Mouse (Mus musculus): ENCODE measurements around the gene Cobl.

Gene Cobl

DNA sequence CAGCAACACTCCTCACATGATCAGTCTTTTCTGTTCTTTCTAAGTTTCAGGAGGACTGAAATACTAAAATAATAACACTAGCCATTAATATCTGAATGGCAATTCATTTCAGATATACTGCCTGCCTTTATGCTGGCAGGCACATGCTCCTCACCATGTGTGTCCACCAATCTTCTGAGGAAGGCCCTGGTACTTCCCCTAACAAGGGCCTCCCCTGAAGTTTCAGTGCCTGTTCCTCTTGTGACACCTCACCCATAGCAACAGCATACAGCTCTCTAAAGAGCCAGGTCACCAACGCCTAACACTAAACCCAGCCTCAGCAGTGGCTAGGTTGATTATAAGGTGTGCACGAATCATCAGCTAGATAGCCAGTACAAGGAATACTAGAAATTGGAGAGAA, 20.5 kb downstream of the Cobl start:
- no peak for DNase-seq (ENCODE audit: low spot score in 2 of 2)

DNA sequence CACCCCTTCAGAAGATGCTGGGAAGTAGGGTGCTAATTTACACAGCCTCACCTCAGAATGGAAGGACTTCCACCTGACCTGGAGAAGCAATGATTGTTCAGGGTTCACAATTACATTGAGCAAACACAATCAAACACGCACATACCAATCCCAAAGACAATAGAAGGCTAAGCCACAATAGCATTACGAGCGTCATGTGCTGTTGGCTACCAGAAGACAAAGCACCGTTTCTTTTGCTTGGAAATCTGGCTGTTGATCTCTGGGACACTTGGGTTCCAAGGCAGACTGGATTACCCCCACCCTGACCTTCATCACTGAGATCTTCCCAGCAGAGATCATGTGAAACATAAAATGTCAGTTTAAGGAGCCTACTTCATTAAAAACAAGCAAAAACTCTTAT, 21.1 kb downstream of the Cobl start:
- no peak for DNase-seq (ENCODE audit: low spot score in 2 of 2)

DNA sequence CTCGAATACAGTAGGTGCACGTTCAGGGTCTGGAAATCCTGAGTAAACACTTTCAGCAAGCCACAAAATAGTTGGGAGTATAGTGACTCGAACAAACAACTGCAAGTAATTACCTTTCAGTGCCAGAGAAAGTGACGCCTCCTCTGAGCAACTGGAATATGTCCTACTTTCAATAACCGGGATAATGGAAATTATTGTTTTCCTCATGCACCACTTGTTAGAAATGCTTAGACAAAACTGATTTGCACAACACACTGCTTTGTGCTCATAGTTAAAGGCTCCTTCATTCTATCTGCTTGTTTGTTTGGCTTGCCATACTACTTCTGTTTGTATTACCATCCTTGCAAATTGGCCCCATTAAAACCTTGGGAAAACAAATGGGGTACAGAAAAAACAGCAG, 21.6 kb downstream of the Cobl start:
- DNase-seq (ENCODE audit: low spot score in 2 of 2), result no peak

DNA sequence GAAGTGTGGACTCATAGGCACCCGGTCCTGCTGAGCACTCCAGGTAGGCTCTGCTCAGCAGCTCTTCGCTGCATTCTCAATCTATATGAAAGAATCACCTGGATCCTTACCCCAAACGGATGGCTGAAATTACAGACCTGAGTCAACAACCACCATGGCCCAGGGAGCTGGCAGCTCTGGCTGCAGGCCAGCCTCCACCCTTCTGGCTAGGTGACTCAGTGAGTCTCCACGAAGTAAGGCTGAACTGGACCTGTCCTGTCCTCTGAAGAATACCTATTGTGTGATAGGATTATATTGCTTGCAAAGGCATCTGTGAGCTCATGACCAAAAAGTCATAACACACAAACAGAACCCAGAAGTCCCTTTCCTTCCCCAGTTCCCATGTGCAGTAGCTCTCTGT, 22.5 kb downstream of the Cobl start:
- DNase-seq (ENCODE audit: low spot score in 2 of 2), result no peak

DNA sequence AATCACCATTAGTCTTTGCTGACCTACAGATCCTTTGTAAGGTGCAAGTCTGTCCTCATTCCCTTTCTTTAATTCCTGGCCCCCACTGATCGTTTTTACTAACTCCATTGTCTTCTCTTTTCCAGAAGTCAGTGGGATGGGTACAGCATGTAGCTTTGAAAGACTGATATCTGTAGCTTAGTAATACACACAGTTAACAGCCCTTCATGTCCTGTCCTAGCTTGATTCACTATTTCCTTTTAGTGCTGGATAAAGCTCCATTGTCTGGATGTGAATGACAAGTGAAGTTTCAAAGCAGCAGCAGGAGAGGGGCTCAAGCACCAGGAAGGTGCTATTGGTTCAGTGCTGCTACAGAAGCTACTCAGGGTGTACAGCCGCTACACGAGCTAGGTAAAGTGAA, 28.9 kb downstream of the Cobl start:
- no peak for DNase-seq (ENCODE audit: low spot score in 2 of 2)

DNA sequence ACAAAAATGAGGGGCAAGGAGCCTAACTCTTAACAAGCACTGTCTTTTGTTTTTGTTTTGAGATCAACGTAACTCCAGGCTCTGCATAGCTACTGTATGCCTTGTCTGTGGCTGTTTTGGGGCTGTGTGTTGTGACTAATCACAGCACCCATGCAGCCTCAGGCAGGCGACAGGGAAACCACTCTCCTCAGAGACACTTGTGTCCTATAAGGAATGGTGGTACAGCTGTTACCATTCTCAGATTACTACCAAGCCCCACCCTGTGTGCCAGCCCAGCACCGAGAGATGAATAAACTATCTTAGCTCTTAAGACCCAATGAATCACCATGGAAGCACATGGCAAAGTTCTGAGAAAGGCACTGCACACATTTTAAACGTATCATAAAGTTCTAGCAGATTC, 29.7 kb downstream of the Cobl start:
- DNase-seq (ENCODE audit: low spot score in 2 of 2), result no peak

DNA sequence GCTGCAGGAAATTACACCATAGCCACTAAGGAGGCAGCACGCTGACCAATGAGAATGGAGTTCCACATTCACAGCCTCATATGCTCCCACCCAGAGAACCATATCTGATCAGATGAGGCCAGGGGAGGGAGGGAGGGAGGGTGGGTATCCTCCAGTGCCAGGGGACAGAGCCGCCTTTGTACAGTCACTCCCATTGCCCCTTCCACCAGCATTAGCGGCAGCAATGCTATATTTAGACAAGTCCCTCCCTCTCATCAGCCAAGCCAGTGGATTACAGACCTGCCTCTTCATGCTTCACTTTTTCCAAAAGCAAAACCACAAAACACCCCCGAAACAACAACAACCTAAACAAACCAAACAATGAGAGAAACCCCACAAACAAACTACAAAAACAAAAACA, 30.2 kb downstream of the Cobl start:
- DNase-seq (ENCODE audit: low spot score in 2 of 2), result no peak

DNA sequence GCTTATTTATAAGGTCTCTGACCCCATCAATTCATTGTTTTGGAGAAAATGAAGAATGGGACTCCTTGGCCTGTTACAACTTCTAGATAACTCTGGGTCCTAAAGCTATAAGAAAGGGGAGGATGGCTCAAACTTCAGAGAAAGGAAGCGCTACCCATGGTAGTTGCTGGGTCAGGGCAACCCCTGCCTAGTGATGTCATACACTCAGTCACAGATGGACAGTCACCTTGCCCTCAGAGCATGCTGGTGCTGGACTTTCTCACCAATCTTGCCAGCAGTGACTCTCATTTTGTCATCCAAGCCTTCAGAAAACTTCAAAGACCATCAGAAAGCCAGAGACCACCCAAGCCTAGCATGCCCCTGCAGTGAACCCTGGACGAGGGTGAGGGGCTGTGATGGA, 32.8 kb downstream of the Cobl start:
- no peak for DNase-seq (ENCODE audit: low spot score in 2 of 2)

DNA sequence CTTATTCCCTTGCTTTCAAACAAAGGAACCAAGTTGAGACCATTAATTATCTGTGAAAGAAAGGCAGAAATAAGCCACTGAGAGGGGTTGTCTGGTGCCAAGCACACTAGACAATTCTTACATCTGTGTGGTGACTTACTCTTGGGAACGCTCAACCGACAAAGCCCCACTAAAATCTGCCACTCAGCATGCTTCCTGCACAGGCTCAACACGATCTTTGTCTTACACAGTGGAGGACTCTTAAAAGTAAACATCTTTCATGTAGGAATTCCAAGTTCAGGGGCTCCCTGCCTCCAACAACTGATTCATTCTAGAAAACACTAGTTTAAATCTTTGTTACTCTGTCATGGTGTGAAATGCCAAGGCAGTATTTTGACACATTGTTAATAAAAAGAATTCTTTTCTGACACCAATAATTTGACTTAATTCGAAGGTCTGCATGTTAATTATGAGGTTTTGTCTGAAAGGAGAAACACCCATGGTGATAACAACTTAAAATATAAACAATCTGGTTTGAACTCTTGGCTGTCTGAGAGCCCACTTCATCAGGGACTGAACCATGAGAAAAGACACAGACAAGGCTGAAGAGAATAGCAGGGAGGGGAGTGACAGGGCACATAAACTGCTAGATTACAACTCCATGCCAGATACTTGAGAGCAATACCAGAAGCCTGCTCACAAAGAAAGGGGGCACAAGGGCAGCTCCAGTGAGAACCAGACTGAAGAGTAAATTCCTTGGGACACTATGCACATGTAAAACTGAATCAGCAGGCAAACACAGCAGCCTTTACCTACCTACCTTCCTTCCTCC, 34.3 kb downstream of the Cobl start:
- no peak for DNase-seq (ENCODE audit: low spot score in 2 of 2)

DNA sequence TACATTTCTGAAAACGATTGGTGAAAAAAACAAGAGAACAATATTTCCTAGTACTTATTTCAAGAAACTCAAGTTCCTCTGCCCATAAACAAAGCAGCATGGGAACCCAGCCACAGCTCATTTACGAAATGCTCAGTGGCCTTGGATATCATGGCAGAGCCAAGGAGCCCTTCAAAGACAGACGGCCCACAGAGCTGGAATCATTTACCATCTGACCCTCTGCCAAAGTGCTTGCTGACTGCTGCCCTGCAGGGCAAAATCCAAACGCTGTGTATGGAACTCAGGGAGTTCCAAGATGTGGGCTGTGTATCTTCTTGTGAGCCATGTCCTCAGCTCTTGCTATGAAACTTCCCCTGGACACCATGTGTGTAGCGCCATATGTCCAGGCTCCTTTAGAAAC, 38.0 kb downstream of the Cobl start:
- DNase-seq (ENCODE audit: low spot score in 2 of 2), result no peak

DNA sequence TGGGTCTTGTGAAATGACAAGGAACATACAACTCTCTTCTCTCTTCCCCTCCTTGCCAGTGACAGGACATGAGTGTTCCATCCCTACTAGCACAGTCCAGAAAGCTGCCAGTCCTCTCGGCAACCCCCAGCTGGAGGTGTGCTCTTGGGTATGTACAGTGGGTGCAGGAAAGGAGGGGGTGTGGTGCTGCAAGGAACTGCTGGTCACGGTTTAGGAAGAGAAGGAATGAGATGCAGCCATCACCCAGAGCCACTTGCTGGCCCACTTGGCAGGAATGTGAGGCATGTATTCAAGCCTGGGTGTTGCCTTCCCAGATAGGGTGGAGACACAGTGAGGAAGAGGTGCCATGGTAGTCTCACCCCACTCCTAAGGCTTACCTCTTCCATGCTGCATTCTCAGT, 40.6 kb downstream of the Cobl start:
- no peak for DNase-seq (ENCODE audit: low spot score in 2 of 2)

DNA sequence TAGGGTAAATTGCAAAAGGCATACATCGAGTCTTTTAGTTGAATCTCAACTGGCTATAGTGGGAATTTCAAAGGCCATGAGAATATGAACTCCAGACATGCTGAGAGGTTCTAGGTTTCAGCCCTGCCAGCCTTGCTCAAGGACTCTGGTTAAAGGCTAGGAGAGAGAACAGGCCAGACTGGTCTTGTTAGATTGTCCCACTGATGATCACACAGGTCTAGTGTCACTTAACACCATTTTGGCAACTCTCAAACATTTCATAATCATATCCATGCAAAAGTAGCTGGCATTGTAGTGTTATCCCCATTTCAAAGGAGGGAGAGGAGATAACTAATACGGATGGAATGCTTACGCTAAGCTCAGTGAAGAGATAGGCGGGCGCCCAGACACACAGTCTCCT, 43.6 kb downstream of the Cobl start:
- DNase-seq (ENCODE audit: low spot score in 2 of 2), result no peak

DNA sequence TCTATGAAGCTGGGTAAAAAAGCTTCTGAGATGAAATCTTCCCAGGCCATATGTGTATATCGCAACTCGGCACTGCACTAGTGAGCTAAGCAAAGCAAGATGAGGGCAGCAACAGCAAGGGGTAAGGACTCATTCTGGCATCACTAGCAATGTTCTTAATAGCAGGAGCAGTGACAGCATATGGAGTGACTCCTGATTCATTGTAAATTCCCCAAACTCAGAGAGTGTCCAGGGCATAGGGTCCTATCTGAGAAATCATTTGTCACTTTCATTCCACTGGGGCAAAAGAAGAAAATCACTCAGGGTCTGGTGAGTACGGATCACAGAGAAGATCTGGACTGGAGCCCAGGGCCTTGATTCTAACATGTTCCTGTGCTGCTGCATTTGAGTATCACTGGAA, 44.6 kb downstream of the Cobl start:
- no peak for DNase-seq (ENCODE audit: low spot score in 2 of 2)

DNA sequence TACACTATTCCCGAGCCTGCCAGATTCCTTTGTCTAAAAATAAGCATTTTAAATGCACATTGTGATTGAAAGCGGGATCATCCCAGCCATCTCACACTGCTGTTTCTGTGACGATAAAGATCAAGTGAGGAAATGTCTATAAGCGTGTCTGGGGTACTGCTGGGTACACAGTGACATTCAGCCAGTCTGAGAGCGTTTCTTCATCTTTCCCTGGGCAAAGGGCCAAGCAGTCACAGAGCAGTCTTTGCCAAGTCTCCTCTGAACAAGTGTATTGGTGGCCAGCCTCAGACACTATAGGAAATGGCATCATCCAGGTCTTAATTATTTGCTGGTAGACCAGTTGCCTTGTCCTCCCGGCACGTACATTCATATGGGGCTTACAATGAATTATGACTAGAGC, 47.9 kb downstream of the Cobl start:
- peak in 1 of 2 experiments; percentile 39 for DNase-seq (ENCODE audit: low spot score in 2 of 2)

DNA sequence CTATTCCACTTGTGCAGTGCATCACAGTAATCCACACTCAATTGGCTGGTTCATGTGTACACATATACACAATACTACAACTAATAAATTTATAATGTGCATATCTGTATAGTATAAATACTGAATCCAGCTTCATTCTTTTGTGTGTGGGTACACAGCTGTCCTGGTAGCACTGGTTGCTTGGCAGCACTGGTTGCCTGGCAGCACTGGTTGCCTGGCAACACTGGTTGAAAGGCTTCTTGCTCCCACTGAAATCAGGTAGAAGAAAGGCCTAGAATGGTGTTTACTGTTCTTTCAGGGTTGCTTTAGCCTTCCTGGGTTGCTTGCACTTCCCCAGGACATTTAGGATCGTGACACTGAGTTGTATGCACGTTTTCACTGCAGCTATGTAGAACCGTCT, 49.4 kb downstream of the Cobl start:
- peak in 1 of 2 experiments; percentile 26 for DNase-seq (ENCODE audit: low spot score in 2 of 2)

DNA sequence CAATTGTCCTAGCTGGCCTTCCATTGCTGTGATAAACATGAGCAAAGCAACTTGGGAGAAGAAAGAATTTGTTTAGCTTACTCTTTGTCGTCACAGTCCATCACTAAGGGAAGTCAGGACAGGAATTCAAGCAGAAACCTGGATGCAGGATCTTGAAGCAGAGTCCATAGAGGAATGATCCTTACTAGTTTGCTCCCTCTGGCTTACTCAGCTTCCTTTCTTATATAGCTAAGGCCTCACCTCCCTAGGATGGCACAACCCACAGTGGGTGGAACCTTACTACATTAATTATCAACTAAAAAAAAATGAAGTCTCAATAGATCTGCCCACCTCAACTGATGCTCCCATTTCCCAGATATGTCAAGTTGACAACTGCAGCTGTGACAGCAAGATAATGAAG, 52.8 kb downstream of the Cobl start:
- no peak for DNase-seq (ENCODE audit: low spot score in 2 of 2)

DNA sequence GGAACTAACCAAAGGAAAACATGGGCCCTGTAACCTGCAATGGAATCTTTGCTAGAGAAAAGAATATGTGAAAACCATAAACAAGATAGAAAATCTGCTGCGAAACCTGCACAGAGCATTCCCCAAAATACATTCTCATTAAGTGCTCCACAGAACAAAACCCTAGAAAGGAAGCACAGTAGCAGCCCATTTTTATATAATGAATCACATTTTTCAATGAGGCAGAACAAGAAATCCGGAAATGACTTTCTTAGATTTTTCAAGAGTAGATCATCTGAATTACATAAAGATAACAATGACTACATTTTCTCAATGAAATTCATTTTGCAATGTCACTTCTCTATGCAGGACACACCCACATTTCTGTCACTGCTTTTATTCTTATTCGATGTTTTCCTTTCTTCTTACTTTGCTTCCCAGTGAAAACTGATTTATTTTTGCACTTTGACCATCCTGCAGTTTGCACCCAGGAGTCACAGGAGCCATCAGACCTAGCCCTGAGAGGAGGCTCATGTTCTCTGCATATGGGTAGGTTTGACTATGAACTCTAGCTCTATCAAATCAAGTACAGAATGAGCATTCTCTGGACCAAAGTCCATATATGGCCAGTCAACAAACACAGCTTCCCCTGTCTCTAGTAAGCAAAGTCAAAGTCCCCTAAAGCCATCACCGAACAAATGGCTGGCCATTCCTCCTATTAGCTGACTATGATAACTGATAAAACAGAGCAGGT, 53.5 kb downstream of the Cobl start:
- no peak for DNase-seq (ENCODE audit: low spot score in 2 of 2)

DNA sequence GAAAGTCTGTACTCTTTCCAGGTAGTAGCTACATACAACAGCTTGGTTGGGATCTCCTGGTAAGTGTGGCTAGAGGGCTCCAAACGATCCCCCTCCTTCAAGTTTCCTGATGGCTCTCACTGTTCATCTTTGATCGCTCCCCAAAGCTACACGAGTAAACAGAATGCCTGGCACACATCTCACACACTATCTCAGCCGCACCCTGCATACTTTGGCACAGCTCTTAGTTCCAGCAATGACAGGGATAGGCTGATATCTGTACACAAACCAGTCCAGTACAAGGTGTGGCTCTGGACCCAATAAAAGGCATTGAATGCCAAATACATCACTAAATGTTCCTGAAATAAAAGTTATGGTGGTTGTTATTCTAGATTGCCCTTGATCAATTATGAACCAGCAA, 55.3 kb downstream of the Cobl start:
- no peak for DNase-seq (ENCODE audit: low spot score in 2 of 2)

DNA sequence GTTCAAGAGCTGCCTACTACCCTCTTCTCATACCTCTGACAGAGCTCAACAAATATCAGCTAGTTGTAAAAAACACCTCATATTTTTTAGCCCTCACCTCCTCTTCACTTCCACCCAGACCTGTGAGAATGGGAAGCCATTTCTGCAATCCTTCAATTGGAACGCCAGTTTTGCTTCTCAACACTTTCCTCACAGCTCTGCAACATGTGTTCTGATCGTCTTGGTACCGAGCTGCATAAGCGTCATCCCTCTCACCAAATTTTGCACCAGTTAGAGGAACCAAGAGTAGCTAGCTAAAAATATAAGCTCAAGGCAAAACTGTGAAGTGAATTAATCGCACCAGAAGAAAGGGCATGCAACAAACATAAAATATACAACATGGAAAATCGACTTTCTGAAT, 56.9 kb downstream of the Cobl start:
- DNase-seq (ENCODE audit: low spot score in 2 of 2), result no peak

DNA sequence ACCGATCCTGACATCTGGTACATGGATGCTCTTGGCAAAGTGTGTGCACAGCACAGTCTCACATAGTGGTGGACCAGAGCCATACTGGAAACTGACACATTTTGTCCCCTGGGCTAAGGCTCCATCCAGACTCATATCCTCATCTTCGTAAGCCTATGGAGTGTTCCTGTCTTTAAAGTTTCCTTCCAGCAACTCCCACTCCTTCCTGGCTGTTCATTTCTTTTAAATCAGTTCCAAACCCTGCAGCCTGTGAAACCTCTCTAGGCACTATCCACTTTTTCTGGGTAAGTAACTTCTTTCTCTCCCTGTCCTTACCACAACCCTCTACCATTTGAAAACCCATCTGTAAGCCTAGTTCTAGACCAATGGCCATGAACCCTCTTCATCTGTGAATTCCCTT, 64.9 kb downstream of the Cobl start:
- no peak for DNase-seq (ENCODE audit: low spot score in 2 of 2)

DNA sequence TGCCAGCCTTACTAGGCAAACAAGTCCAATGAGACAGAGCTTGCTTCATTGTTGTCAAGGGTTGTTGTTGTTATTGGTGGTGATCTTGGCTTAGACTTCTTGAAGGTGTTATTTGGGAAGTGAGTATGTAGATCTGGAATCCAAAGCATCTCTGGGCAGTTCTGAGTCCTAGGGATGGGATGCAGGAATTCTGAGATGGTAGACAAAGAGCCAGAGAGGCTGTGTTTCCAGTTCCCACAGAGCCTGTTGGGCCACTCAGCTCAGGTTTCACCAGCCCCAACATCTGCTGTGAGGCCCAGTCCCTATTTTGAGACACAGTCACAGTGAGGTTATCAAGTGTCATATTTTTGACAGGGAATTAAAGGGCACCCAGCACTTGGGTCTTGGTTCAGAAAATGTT, 68.6 kb downstream of the Cobl start:
- DNase-seq (ENCODE audit: low spot score in 2 of 2), result no peak

DNA sequence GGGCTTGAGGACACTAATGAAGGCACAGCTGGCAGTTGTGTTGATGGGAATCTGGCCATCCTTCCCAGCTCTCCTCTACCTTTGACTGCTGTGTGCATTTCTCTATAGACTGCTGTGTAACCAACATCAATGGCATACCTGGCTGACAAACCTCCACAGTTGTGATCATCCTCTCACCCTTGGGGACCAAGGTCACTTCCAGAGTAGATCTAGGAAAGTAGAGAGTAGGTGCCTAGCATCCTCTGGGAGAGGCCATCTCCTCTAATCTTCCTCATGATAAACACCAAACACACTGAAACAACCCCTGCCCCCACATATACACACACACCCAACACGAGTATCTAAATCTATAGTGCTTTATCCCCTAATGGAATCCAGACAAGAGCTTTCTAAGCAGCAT, 70.1 kb downstream of the Cobl start:
- DNase-seq (ENCODE audit: low spot score in 2 of 2), result no peak

DNA sequence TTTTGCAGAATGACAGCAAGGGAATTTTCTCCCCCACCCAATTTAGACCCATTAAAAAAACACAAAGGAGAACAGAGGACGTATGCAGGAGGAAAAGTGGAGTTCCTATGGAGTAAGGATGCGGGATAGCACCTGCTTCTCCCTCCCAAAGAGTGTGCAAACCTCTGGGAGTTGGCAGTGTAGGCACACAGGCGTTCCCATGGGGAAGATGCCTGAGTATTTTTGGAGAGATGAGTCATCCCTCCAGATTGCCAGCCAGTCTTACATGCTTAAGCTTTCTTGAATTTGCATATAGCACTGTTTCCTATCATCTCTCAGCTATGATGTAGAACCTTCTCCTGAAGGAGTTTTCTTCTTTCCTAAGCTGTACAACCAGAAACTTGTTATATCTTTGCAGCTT, 70.6 kb downstream of the Cobl start:
- peak; percentile 68 to 88 for DNase-seq (ENCODE audit: low spot score in 2 of 2)

DNA sequence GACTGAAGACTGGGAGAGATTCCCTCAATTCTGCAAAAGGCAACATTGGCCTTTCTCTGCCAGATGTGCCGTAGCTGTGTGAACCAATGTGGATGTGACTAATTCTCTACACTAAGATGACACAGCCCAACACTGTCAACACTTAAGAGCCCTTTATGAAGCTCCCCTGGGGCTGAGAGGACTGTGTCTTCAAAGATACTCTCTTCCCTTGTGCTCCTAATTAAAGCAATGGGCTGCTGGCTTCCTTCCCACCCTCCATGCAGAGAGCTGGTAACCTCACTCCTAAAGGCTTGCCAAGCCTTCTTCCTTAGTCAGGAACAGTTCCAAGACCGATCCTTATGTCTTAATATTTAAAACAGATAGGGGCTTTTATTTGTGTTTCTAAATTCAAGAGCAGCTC, 79.9 kb downstream of the Cobl start:
- DNase-seq (ENCODE audit: low spot score in 2 of 2), result peak in 1 of 2 experiments; percentile 30

Data from right cerebral cortex, postnatal 36 days (tissue).